Mouse (Mus musculus) erythroblast, embryonic 14.5 days (primary cell): ENCODE measurements around the gene Cideb.

ENCODE experiments used
- GATA1 ChIP-seq: IDR thresholded peaks from 2 replicates; pipeline ENCODE4 v1.6.1; 2012; ENCODE audit warnings: low read length, inconsistent platforms, mixed read lengths
- TAL1 ChIP-seq: IDR thresholded peaks from 3 replicates; pipeline ENCODE4 v1.6.1; 2012; ENCODE audit warnings: low read length, inconsistent platforms, mixed read lengths

GRCm38 (mm10) chr14:55721076-55721475 is 37.2 kb downstream of the Cideb start:
- TF ChIP-seq GATA1 (no peak), TAL1 (no peak)
